Mouse (Mus musculus) neutrophil, adult 5-6 weeks (primary cell): ENCODE measurements around the gene Itpr1. TPM values are rescaled to one million over a fixed set of nuclear protein-coding genes. Genes with fewer than 3 reads are reported as not detected.

Experiments
- ATAC-seq: fragments of 151-379, 151-347 bp; 2 replicates; pipeline ENCODE4 v1.8.0; 2017; ENCODE audit warnings: mild to moderate bottlenecking, moderate TSS enrichment; ENCODE audit not compliant: insufficient number of reproducible peaks, poor library complexity, low FRiP score, severe bottlenecking; ENCODE audit errors: extremely low read depth
- total RNA-seq: library from RNA; stranded (forward); fragments of 200-1000 nt; gene quantifications from 2 replicates; pipeline ENCODE4 v1.2.3, GENCODE M21; 2017

Gene Itpr1
- total RNA-seq, 1 experiment from 2014 or later: 223 TPM

DNA sequence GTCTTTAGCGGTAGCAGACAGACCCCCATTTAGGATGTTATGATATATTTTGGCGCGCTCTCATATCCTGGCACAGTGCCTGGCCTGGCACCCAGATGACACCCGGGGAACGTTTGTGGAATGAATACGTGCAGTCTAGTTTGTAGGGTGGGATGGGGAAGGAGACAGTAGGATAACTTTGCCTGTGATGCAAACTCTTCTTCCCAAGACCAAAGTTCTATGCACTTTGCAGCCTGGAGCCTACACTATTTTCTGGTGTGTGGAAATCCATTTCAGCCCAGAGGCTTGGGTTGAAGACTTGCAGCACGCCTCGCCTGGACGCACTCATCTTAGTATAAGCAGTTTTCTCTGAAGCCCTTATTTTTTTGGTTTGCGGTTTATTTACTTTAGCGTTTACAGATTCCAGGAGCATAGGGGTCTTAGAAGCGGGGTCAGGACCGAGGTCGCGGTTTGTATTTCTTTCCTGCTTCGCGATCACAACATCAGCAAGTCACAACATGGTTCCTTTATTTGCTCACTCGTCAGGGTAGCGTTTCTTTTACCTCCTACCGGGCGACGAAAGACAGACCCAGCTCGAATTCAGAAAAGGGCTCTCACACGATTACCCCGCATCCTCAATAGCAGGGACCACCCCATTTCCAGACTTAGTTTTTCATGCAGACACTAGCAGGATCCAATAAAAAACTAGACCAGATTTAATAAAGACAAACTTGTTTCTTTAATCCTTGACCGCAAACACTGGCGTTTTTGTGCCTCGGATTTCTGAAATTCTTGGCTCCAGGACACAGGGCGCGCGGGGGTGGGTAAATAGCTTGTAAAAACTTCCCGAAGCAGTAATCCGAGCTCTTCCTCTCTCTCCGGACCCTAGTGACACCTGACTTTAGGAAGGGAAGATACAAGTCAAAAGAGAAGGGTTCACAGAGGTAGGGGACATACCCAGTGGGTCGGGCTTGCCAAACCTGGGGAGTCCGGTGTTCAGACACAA is 708 bp upstream of the Itpr1 start:
- ATAC-seq: no peak

- no peak for ATAC-seq
Observed at GRCm38 (mm10) chr6:108213481-108214293, 791 bp downstream of the Itpr1 start.

GRCm38 (mm10) chr6:108214294-108214925 is 1.5 kb downstream of the Itpr1 start:
- no peak for ATAC-seq

DNA sequence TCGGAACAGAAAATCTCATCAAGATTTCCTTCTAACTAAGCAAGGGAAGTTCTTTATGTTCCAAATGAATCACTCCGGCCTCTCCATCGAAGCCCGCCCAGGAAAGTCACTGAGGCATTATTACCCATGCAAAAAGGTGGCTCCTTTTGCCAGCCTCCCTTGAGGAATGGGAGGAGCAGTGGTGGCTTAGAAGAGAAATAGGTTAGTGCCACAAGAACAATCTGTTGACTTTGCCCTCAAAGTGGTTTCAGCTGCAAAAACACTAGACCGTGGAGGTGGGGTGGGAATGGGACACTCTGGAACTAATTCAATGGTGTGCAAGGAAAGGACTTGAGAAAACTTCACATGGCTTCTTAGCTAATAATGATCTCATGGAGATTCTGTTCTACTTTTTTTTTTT is 3.2 kb downstream of the Itpr1 start:
- ATAC-seq: no peak

- ATAC-seq: no peak
Observed at GRCm38 (mm10) chr6:108216832-108217231, 3.9 kb downstream of the Itpr1 start.

- no peak for ATAC-seq
Observed at GRCm38 (mm10) chr6:108217987-108218386, 5.1 kb downstream of the Itpr1 start.

DNA sequence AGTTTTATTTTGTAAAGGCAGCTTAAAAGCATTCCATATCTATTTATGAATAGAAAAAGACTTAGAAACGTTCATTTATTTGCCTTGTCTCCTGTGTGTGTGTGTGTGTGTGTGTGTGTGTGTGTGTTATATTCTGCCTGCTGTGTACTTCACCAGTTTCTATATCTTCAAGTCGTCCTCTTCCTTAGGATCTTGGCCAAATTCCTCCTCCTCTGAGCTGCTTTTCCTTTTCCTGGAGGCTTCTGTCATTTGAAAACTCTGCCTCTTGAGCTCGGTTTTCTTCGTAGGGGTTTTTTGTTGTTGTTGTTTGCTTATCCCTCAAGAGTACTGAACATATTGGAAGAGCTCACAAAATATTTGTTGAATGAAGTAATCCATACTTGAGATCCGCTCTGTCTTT is 9.5 kb downstream of the Itpr1 start:
- ATAC-seq: no peak

DNA sequence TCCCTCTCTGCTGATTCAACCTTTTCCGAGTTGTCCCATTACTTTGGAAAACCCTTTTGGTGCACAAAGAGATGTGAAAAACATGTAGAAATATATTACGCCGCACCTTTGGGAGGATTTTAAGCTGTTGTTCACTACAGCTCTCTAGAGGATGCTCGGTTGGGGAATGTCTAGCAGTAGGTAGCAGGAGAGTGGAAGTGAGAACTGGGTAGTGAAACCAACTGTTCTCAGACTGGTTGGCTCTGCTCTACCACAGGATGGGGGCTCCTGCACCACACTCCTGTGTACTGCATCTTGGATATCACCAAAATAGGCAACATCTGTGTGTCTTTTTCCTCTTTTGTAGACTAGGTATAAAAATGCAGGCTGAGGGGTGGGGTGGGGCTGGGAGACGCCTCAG is 10.0 kb downstream of the Itpr1 start:
- ATAC-seq: peak; percentile 70

- no peak for ATAC-seq
Observed at GRCm38 (mm10) chr6:108224361-108224760, 11.5 kb downstream of the Itpr1 start.

DNA sequence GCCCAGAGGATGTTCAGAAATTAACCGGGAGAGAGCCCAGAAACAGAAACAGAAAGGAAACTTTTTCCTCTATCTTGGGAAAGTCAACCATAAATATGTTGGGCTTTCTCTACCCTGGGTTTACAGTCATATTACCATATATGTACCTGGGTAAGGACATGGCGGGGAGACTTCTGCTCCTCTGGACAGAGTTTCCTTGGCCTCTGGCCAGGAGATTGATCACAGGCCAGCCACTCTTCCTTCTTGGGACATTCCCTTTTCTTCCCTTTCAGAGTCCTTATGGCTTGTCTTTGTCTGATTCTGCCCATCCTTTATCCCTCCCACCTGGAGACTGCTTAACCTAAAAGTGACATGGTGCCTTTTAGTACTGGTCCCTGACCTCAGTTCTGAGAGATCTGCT is 12.1 kb downstream of the Itpr1 start:
- no peak for ATAC-seq

DNA sequence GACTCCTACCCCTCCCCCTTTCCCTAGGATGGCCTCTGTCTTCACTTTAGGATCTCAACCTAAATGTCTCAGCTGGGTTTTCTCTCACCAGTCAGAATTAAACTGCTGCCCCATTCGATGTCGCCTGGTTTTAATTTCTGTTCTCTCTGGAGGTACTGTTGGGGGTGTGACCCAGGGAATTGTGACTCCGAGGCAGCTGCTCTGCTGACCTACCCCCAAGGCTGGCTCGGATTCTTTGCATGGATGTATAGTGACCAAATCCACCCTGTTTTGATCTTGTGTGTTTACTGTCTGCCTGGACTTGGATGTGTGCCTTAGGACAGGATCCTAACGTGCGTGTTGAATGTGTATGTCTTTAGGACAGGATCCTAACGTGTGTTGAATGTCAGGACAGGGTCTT is 13.3 kb downstream of the Itpr1 start:
- no peak for ATAC-seq

DNA sequence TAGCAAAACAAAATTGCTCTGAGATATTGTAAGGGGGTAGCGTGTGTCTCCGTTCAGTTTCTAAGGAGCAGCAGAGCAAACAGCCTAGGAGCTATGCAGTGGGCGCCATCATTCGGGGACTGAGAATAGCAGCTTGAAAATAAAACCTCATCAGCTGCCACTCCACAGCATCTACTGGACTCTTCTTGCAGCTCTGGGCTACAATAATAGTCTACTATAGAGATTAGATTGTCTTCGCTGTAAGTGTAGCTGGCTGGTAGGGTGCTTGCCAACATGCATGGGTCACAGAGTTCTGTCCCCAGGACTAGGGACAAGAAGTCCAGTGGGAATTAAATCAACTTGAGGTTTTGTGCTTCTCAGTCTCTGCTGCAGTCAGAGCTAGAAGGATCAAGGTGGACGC is 14.6 kb downstream of the Itpr1 start:
- ATAC-seq: no peak

GRCm38 (mm10) chr6:108228048-108228447 is 15.2 kb downstream of the Itpr1 start:
- no peak for ATAC-seq

DNA sequence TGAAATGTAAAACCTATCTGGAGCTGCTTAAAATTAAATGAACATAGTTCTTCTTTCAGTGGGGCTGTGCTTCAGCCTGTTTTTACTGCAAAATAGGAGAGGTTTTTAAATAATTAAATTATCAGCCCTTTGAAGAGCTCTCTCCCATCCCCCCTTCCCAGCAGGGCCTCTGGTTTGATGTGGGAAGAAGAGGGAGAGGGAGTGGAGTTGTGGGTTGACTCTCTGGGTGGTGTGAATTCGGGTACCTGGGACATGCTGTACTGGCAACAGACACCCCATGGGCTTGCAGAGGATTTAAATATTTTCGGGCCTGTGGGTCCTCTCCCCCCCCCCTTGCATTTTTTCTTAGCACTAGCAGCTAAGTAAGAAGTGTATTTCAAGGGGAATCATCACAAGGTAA is 15.7 kb downstream of the Itpr1 start:
- ATAC-seq: no peak

DNA sequence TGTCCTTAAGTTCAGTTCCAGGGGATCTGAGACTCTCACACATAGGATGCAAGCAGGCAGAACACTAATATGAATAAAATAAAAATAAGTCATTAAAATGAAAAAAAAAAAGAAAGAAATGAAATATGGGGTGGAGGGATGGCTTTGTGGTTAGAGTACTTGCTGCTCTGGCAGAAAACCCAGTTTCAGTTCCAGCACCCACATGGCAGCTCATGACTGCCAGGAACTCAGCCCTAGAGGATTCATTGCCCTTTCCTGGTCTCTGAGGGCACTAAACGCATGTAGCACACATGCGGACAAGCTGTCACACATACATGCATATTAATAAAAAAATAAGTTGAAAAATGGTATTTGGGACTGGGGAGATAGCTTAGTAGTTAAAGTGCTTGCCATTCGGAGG is 17.7 kb downstream of the Itpr1 start:
- ATAC-seq: no peak

- ATAC-seq: no peak
Observed at GRCm38 (mm10) chr6:108231892-108232710, 19.2 kb downstream of the Itpr1 start.

- no peak for ATAC-seq
Observed at GRCm38 (mm10) chr6:108233070-108233469, 20.2 kb downstream of the Itpr1 start.

GRCm38 (mm10) chr6:108234536-108234935 is 21.6 kb downstream of the Itpr1 start:
- ATAC-seq: no peak

GRCm38 (mm10) chr6:108235680-108236123 is 22.8 kb downstream of the Itpr1 start:
- no peak for ATAC-seq
